Mouse (Mus musculus): Measurements from ENCODE around the gene Tgm2.

DNA sequence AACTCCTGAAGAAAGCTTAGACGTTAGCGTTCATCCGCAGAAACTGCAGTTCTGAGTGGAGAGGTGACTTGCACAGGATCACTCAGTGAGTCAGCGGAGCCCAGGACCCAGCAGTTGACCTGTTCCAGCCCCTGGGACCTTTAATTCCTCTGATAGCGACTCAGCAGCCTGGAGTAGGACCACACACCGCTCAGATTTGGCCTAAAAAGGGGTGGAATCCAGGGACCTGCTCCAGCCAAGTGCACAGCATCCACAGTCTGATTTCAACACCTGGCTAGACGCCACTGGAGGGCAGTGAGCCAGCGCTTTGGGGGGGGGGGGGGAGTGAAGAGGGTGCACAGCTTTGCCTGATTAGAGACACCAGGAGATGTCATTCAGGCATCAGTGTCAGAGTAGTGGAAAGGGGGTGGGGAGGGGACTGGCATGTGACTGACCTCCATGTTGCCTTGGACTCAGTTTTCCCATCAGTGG is 22.5 kb upstream of the Tgm2 start:
- TF ChIP-seq FLI1 (IDR thresholded peaks at IDR 0.05; ENCODE audit: low read length) (no peak), GATA1 (IDR thresholded peaks at IDR 0.05; ENCODE audit: borderline replicate concordance, low read length) (no peak)

All from megakaryocyte, embryonic 14.5 days (primary cell).